Comparison of ENCODE assay signal across 9 mouse cellular contexts in the genomic region with DNA sequence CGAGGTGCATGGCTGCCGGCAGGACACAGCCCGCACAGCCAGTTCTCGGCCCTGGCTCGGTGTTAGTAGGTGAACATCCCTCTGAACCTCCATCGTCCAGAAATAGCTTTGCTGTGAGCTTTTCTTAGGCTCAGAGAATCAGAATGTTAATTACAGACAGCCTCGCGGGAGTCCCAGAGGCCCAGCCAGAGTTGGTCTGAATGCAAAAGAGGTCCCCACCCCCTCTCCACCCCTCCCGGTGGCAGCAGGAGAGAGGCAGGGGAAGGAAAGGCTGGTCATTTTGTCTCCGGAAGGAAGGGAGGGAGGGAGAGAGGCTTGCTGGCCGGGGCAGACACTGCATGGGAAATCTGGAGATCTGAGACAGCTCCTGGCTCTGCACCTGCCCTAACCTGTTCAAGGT. TPM values are rescaled to one million over a fixed set of nuclear protein-coding genes. Genes with fewer than 3 reads are reported as not detected.
DNase-seq lines count a peak whose midpoint lies in the region; ATAC-seq and TF ChIP-seq lines count a peak whose summit lies in the region.
"Had no signal": no experiment of that assay in that cellular context is flagged by ENCODE, and none has a peak within 500 bp of the region (broad histone marks: within the 10 kb centered on the region; RNA-seq: fewer than 3 reads in every experiment).

No protein-coding gene starts in this region.

- no peak overlapping the region; the same call in 1 of the 2 replicates for H3K9ac ChIP-seq in heart, embryonic 15.5 days
- H3K9ac ChIP-seq in midbrain, embryonic 12.5 days (replicated peaks): no peak overlapping the region

- peaks cover 3% of the 10 kb centered on the region; the same call in 1 of the 2 replicates for H3K27me3 ChIP-seq in heart, embryonic 15.5 days
- H3K27me3 ChIP-seq in midbrain, embryonic 12.5 days: peaks cover 13% of the 10 kb centered on the region; the same call in 1 of the 2 replicates
- H3K27me3 ChIP-seq: Patski had no signal

- peak in 1 of 2 experiments; percentile 50 for DNase-seq in left cerebral cortex, adult 2 months (ENCODE audit: extremely low spot score in 1 of 2, low spot score in 2 of 2)
- no peak for DNase-seq in left cerebral cortex, adult 9 months (ENCODE audit: low spot score in 2 of 2)
- DNase-seq in embryo, embryonic 10.5 days (ENCODE audit: low spot score): peak; percentile 72
- DNase-seq in kidney, postnatal 25 days: peak; percentile 47 to 79
- no peak for DNase-seq in adipocyte (ENCODE audit: low spot score)
- no peak for DNase-seq in thymus, postnatal 4 days

- intact Hi-C loops in left cerebral cortex, adult 2 months (cut with DNase I): no loop called here

- H3K27ac ChIP-seq in left cerebral cortex, adult 2 months: peak overlapping the region; percentile 53
- peak overlapping the region; percentile 69 for H3K27ac ChIP-seq in heart, embryonic 15.5 days
- peak overlapping the region; percentile 75 for H3K27ac ChIP-seq in midbrain, embryonic 12.5 days (replicated peaks)

- H3K4me1 ChIP-seq in heart, embryonic 15.5 days (replicated peaks): peaks cover 46% of the 10 kb centered on the region
- H3K4me1 ChIP-seq in midbrain, embryonic 12.5 days: peaks cover 66% of the 10 kb centered on the region

- peak; percentile 66 for ATAC-seq in heart, embryonic 15.5 days (replicated peaks; ENCODE audit: insufficient number of reproducible peaks, insufficient read depth, low FRiP score, low read depth)
- peak; percentile 50 for ATAC-seq in midbrain, embryonic 12.5 days (ENCODE audit: low FRiP score, low read depth)
- ATAC-seq: Patski had no signal

- WGBS in heart, embryonic 15.5 days: 6% methylated on average over 11 of the region's 11 CpGs
- WGBS in midbrain, embryonic 12.5 days: 1% methylated on average over 11 of the region's 11 CpGs

- no peak overlapping the region for H3K4me3 ChIP-seq in left cerebral cortex, adult 2 months
- H3K4me3 ChIP-seq in heart, embryonic 15.5 days: no peak overlapping the region; the same call in 1 of the 2 replicates
- H3K4me3 ChIP-seq in midbrain, embryonic 12.5 days: no peak overlapping the region

- peak overlapping the region; percentile 45 for H3K4me2 ChIP-seq in heart, embryonic 15.5 days
- H3K4me2 ChIP-seq in midbrain, embryonic 12.5 days (replicated peaks): peak overlapping the region; percentile 28

- no peak for TF ChIP-seq CTCF in left cerebral cortex, adult 2 months (IDR thresholded peaks at IDR 0.05)

- no peaks in the 10 kb centered on the region for H3K9me3 ChIP-seq in heart, embryonic 15.5 days (replicated peaks)
- H3K9me3 ChIP-seq in midbrain, embryonic 12.5 days: no peaks in the 10 kb centered on the region

- no peaks in the 10 kb centered on the region for H3K36me3 ChIP-seq in heart, embryonic 15.5 days
- no peaks in the 10 kb centered on the region for H3K36me3 ChIP-seq in midbrain, embryonic 12.5 days

RNA-seq across cellular contexts. Expression of a gene that starts 8.7 kb away (rescaled TPM):
- total RNA-seq in left cerebral cortex, adult 2 months (2021): 10 to 100 TPM; 58.0 to 63.3 TPM
- 3.3 and 5.8 TPM in 2 replicates for polyA plus RNA-seq in heart, embryonic 15.5 days (2015; fragmentation: Nextera tagmentation; extraction: Ambion mirVana)
- 59.3 and 65.4 TPM in 2 replicates for polyA plus RNA-seq in midbrain, embryonic 12.5 days (2016; fragmentation: Nextera tagmentation; extraction: Ambion mirVana)

Comparison
In these comparisons a context has a peak if more than half of its experiments do, and no peak if none do; other contexts are left out.
1. DNase-seq: peak in embryo, embryonic 10.5 days (single experiment) and kidney, postnatal 25 days (2 of 2); none in left cerebral cortex, adult 9 months (0 of 2), adipocyte (single experiment) and thymus, postnatal 4 days (single experiment).
2. Peak in every context shown above with its lines, with median percentiles within 50 percentile points of each other: H3K27ac ChIP-seq.